Mouse (Mus musculus) ES-E14 (cell line): ENCODE results near the gene Fam189a1. TPM values are rescaled to one million over a fixed set of nuclear protein-coding genes. Genes with fewer than 3 reads are reported as not detected.

Source experiments
- DNase-seq: peaks from one replicate; pipeline ENCODE4 v3.0.0-alpha.2; 2013; ENCODE audit warnings: low read depth, low spot score
- H3K27ac ChIP-seq: 2 replicates; pipeline ENCODE4 v1.5.1; 2012; ENCODE audit warnings: low read depth, mild to moderate bottlenecking, low read length, moderate library complexity, mixed read lengths; ENCODE audit not compliant: poor library complexity, insufficient read depth, severe bottlenecking
- H3K36me3 ChIP-seq: 2 replicates; pipeline ENCODE4 v1.6.1; 2012; ENCODE audit warnings: mild to moderate bottlenecking, low read length, moderate library complexity, mixed read lengths; ENCODE audit not compliant: control insufficient read depth, poor library complexity, insufficient read depth, severe bottlenecking
- H3K4me1 ChIP-seq, 2 experiments: fragments of 150-350 bp in 1 of 2; sonication (generic) in 1 of 2; 2 replicates each; pipeline ENCODE4 v1.6.1; 2012; ENCODE audit warnings: low read length in 2 of 2, mild to moderate bottlenecking in 1 of 2, mixed read lengths in 1 of 2; ENCODE audit not compliant: control insufficient read depth in 2 of 2, insufficient read depth in 2 of 2, poor library complexity in 1 of 2
- H3K4me3 ChIP-seq, 2 experiments: fragments of 150-350 bp in 1 of 2; sonication (generic) in 1 of 2; 2 replicates each; pipeline ENCODE4 v1.5.1; 2012; ENCODE audit warnings: low read length in 2 of 2, low read depth in 1 of 2, mild to moderate bottlenecking in 1 of 2, mixed read lengths in 1 of 2; ENCODE audit not compliant: insufficient read depth in 1 of 2, poor library complexity in 1 of 2, severe bottlenecking in 1 of 2
- H3K9ac ChIP-seq: 2 replicates; pipeline ENCODE4 v1.6.1; 2012; ENCODE audit warnings: low read depth, mild to moderate bottlenecking, low read length, mixed read lengths; ENCODE audit not compliant: poor library complexity, insufficient read depth, severe bottlenecking
- H3K9me3 ChIP-seq: fragments of 150-350 bp; sonication (generic); 2 replicates; pipeline ENCODE4 v1.6.1; 2012; ENCODE audit warnings: low read depth, mild to moderate bottlenecking, low read length; ENCODE audit not compliant: control insufficient read depth, insufficient read depth
- CHD2 ChIP-seq: IDR thresholded peaks from 2 replicates; pipeline ENCODE4 v1.6.1; 2014; ENCODE audit warnings: mild to moderate bottlenecking, low read depth, low read length, inconsistent platforms
- HCFC1 ChIP-seq: IDR thresholded peaks from 2 replicates; pipeline ENCODE4 v1.6.1; 2012; ENCODE audit warnings: low read length, inconsistent platforms, borderline replicate concordance; ENCODE audit not compliant: insufficient read depth
- MAFK ChIP-seq: IDR thresholded peaks from 2 replicates; pipeline ENCODE4 v1.6.1; 2014; ENCODE audit warnings: mild to moderate bottlenecking, low read depth, low read length, inconsistent platforms; ENCODE audit not compliant: insufficient read depth
- ZC3H11A ChIP-seq: IDR thresholded peaks from 2 replicates; pipeline ENCODE4 v1.6.1; 2012; ENCODE audit warnings: low read depth, mild to moderate bottlenecking, inconsistent platforms, low read length, borderline replicate concordance
- ZNF384 ChIP-seq: IDR thresholded peaks from 2 replicates; pipeline ENCODE4 v1.6.1; 2012; ENCODE audit warnings: low read depth, low read length, inconsistent platforms
- in situ Hi-C, 2 experiments: fragments of 600-800 bp; cut with MboI; formaldehyde crosslinking; loops; one replicate each; pipeline ENCODE4 v1.15.1; 2025; ENCODE audit warnings: low sequenced_read_pairs in 2 of 2, inconsistent platforms in 1 of 2; ENCODE audit not compliant: unreplicated experiment in 2 of 2
- total RNA-seq: library from RNA; depleted of rRNA; stranded (reverse); fragments of 300-350 nt; gene quantifications from 2 replicates; pipeline ENCODE4 v1.2.3, GENCODE M21; 2012

The Fam189a1 gene
- total RNA-seq, 1 experiment, result 0.67 TPM

- Histone ChIP-seq H3K9ac (no peak overlapping the region), H3K9me3 (no peaks in the 10 kb centered on the region), H3K27ac (no peak overlapping the region), H3K4me3 (no peak overlapping the region), H3K36me3 (no peaks in the 10 kb centered on the region), H3K4me1 (no peaks in the 10 kb centered on the region)
- no peak for TF ChIP-seq ZC3H11A
- TF ChIP-seq MAFK, result no peak
- no peak for TF ChIP-seq HCFC1
- TF ChIP-seq CHD2, result no peak
- no peak for TF ChIP-seq ZNF384
- in situ Hi-C loops, result no loop called here
- DNase-seq, result no peak
These were observed 272.0 kb downstream of the Fam189a1 start for GRCm38 (mm10) chr7:64884187-64884862.

- H3K9me3 ChIP-seq, result no peaks in the 10 kb centered on the region
- in situ Hi-C loops, result no loop called here
- H3K4me1 ChIP-seq, result no peaks in the 10 kb centered on the region
These were observed 274.1 kb downstream of the Fam189a1 start for GRCm38 (mm10) chr7:64882243-64882642.

GRCm38 (mm10) chr7:64881387-64881786 is 275.0 kb downstream of the Fam189a1 start:
- no peak overlapping the region for H3K27ac ChIP-seq
- H3K9ac ChIP-seq, result no peak overlapping the region
- H3K36me3 ChIP-seq, result no peaks in the 10 kb centered on the region
- in situ Hi-C loops, result no loop called here
- H3K4me3 ChIP-seq, result no peak overlapping the region
- DNase-seq, result no peak
- H3K9me3 ChIP-seq, result no peaks in the 10 kb centered on the region
- H3K4me1 ChIP-seq, result no peaks in the 10 kb centered on the region
- TF ChIP-seq CHD2 (no peak), ZNF384 (no peak), HCFC1 (no peak), MAFK (no peak), ZC3H11A (no peak)

More at GRCm38 (mm10) chr7:64882243-64882642, 274.1 kb downstream of the Fam189a1 start:
- DNase-seq, result no peak
- Histone ChIP-seq H3K27ac (no peak overlapping the region), H3K4me3 (no peak overlapping the region), H3K9ac (no peak overlapping the region), H3K36me3 (no peaks in the 10 kb centered on the region)
- TF ChIP-seq ZNF384 (no peak), HCFC1 (no peak), MAFK (no peak), ZC3H11A (no peak), CHD2 (no peak)

- no peaks in the 10 kb centered on the region for H3K9me3 ChIP-seq
- no peak for DNase-seq
- no peak overlapping the region for H3K4me3 ChIP-seq
- in situ Hi-C loops, result no loop called here
- H3K27ac ChIP-seq, result no peak overlapping the region
- no peak overlapping the region for H3K9ac ChIP-seq
- H3K4me1 ChIP-seq, result no peaks in the 10 kb centered on the region
- TF ChIP-seq HCFC1, result no peak
- no peak for TF ChIP-seq ZNF384
- no peak for TF ChIP-seq MAFK
- no peak for TF ChIP-seq CHD2
- TF ChIP-seq ZC3H11A, result no peak
- H3K36me3 ChIP-seq, result no peaks in the 10 kb centered on the region
These were observed 276.0 kb downstream of the Fam189a1 start for GRCm38 (mm10) chr7:64880415-64880814.

GRCm38 (mm10) chr7:64874941-64875340 is 281.4 kb downstream of the Fam189a1 start:
- no peak overlapping the region for H3K27ac ChIP-seq
- DNase-seq, result no peak

More at GRCm38 (mm10) chr7:64874941-64875340, 281.4 kb downstream of the Fam189a1 start:
- no peaks in the 10 kb centered on the region for H3K9me3 ChIP-seq
- no peak for TF ChIP-seq ZNF384
- no peak for TF ChIP-seq MAFK
- TF ChIP-seq HCFC1, result no peak
- no peak for TF ChIP-seq ZC3H11A
- no peak for TF ChIP-seq CHD2
- H3K4me1 ChIP-seq, result peaks cover 0 to 4% of the 10 kb centered on the region in 2 experiments; a peak in 1 of 4 replicates
- H3K36me3 ChIP-seq, result no peaks in the 10 kb centered on the region
- H3K4me3 ChIP-seq, result no peak overlapping the region
- in situ Hi-C loops, result no loop called here
- no peak overlapping the region for H3K9ac ChIP-seq
